Mouse (Mus musculus) erythroblast, embryonic 14.5 days (primary cell): ENCODE measurements around the gene Lgals4.

Experiments used
- GATA1 ChIP-seq: IDR thresholded peaks from 2 replicates; pipeline ENCODE4 v1.6.1; 2012; ENCODE audit warnings: low read length, inconsistent platforms, mixed read lengths
- TAL1 ChIP-seq: IDR thresholded peaks from 3 replicates; pipeline ENCODE4 v1.6.1; 2012; ENCODE audit warnings: low read length, inconsistent platforms, mixed read lengths

DNA sequence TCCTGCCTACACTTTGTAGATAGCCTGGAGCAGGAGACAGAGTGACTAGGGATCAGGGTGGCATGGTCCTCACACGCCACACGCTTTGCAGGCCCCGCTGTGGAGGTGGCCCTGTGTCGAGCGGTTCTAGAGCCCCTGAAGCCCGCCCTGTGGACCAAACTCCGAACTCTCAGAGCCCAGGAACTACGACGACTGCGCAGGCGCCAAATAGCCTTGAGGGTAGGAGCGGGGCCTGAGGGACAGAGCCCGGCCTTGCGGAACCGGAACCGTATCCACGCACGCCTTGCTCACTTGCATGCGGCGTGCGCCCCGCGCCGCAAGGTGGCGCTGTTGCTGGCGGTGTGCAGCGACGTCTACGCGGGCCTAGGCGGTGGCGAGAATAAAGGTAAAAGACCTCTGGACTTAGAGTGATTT, 37.1 kb upstream of the Lgals4 start:
- TF ChIP-seq GATA1 (no peak), TAL1 (no peak)
